Comparison of ENCODE assay signal across 26 mouse cellular contexts in genomic region chr14:101519964-101520363, GRCm38 (mm10).
"Had no signal": no experiment of that assay in that cellular context is flagged by ENCODE, and none has a peak within 500 bp of the region (broad histone marks: within the 10 kb centered on the region; RNA-seq: fewer than 3 reads in every experiment).

No protein-coding gene starts in this region.

- H3K27ac ChIP-seq: heart, adult 2 months; heart, embryonic 13.5 days; heart, embryonic 15.5 days; hindbrain, embryonic 10.5 days; hindbrain, embryonic 12.5 days; hindbrain, embryonic 14.5 days; intestine, embryonic 15.5 days; layer of hippocampus, adult 2 months; left cerebral cortex, adult 2 months; limb, embryonic 10.5 days; limb, embryonic 12.5 days had no signal

- H3K9ac ChIP-seq: heart, embryonic 13.5 days; heart, embryonic 15.5 days; hindbrain, embryonic 12.5 days; hindbrain, embryonic 14.5 days; intestine, embryonic 15.5 days; limb, embryonic 12.5 days had no signal

- H3K4me1 ChIP-seq: hindbrain, embryonic 12.5 days; intestine, embryonic 15.5 days; limb, embryonic 12.5 days had no signal

- ATAC-seq: hindbrain, embryonic 16.5 days; inflammation-experienced regulatory T-cells, adult 6 months; intestine, embryonic 15.5 days; intestine, postnatal 0 days had no signal

- H3K36me3 ChIP-seq: heart, embryonic 13.5 days; heart, embryonic 15.5 days; hindbrain, embryonic 10.5 days; hindbrain, embryonic 12.5 days; intestine, embryonic 15.5 days; limb, embryonic 10.5 days; limb, embryonic 12.5 days had no signal

- H3K27me3 ChIP-seq: heart, embryonic 13.5 days; heart, embryonic 15.5 days; hindbrain, embryonic 12.5 days; intestine, embryonic 15.5 days had no signal

- H3K4me2 ChIP-seq: heart, embryonic 11.5 days; heart, embryonic 13.5 days; heart, embryonic 15.5 days; hindbrain, embryonic 12.5 days; hindbrain, embryonic 14.5 days; intestine, embryonic 15.5 days; limb, embryonic 12.5 days; liver, embryonic 11.5 days had no signal

- DNase-seq: gastrocnemius, postnatal 14 days; gastrocnemius, postnatal 36 days; heart, adult 2 months; heart, postnatal 14 days; heart, postnatal 36 days; kidney, adult 18-20 months; kidney, adult 8-10 months; kidney, postnatal 10 days; kidney, postnatal 25 days; kidney, postnatal 4 days; liver had no signal

- H3K4me3 ChIP-seq: heart, adult 2 months; heart, embryonic 13.5 days; heart, embryonic 15.5 days; hindbrain, embryonic 10.5 days; hindbrain, embryonic 12.5 days; intestine, embryonic 15.5 days; layer of hippocampus, adult 2 months; left cerebral cortex, adult 2 months; limb, embryonic 10.5 days; limb, embryonic 12.5 days had no signal

- H3K9me3 ChIP-seq: heart, embryonic 13.5 days; heart, embryonic 15.5 days; hindbrain, embryonic 10.5 days; hindbrain, embryonic 12.5 days; intestine, embryonic 15.5 days; limb, embryonic 10.5 days; limb, embryonic 12.5 days had no signal
